Mouse (Mus musculus) spleen, adult 2 months (tissue): ENCODE measurements around the gene Serpinb9.

Experiments
- CTCF ChIP-seq: fragments of 200-500 bp; IDR thresholded peaks from 2 replicates; pipeline ENCODE4 v1.5.1; 2011; ENCODE audit warnings: mild to moderate bottlenecking, inconsistent platforms; ENCODE audit not compliant: insufficient read depth, insufficient read length, insufficient replicate concordance; ENCODE audit errors: extremely low read depth
- POLR2A ChIP-seq: fragments of 200-500 bp; IDR thresholded peaks from 2 replicates; pipeline ENCODE4 v1.6.1; 2011; ENCODE audit warnings: low read depth, low read length, inconsistent platforms

DNA sequence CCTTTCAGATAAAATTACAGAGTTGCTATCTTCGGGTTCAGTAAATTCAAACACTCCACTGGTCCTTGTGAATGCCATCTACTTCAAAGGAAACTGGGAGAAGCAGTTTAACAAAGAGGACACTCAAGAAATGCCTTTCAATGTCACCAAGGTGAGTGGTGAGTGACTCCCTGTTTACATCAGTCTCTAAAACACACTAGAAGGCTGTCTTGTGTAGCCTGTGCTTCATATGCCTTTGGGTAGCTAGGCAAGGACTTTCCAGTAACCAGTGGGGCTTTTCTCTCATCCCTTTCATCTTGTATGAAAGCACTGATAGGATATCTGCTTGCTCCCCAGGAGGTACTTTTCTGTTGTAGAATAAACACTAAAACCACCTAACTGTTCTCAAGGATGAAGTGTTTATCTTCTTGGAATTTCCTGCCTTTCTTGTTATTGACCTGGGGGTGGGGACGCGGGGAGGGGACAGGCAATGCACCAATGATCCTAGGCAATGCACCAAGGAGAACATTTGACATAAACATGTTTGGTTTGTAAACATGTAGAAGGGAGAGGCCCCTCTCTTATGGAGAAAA is 28.1 kb upstream of the Serpinb9 start:
- TF ChIP-seq POLR2A: no peak
- TF ChIP-seq CTCF: no peak
